Mouse (Mus musculus): Measurements from ENCODE around the gene Zfp385c.

DNA sequence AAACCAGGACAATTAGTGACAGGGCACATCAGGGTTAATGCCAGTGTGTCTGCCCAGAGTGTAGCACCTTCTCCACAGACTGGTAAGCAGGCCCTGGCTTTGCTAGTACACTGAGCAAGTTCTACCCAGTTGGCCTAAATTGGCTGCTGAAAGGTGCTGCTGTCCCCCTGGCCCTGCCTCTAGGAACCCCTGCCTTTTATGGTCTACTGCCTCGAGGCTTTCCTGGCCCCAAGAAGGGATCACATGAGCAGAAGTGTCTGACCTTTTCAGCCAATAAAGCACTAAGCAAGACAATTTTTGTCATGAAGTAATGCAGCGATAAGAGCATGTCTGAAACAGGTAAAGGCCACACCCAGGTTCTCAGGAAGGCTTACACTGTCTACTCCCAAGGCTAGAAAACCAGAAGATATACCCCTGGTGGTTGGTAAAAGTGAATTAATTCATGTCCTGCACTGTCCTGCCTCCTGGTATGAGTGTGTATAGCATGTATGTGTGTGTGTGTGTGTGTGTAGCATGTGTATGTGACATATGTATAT is 30.3 kb upstream of the Zfp385c start:
- TF ChIP-seq GATA1 (IDR thresholded peaks at IDR 0.05; ENCODE audit: borderline replicate concordance, low read length), result no peak
- TF ChIP-seq FLI1 (IDR thresholded peaks at IDR 0.05; ENCODE audit: low read length), result no peak
